Mouse (Mus musculus) kidney, adult 2 months (tissue): ENCODE measurements around the gene Proca1.

Experiments used
- CTCF ChIP-seq: fragments of 200-500 bp; conservative IDR thresholded peaks from 2 replicates; pipeline ENCODE4 v1.5.1; 2011; ENCODE audit warnings: low read depth, mild to moderate bottlenecking, control low read depth, low read length, moderate library complexity, mixed read lengths; ENCODE audit not compliant: insufficient read depth, insufficient read length
- POLR2A ChIP-seq: fragments of 200-500 bp; IDR thresholded peaks from one replicate; pipeline ENCODE4 v1.6.1; 2011; ENCODE audit warnings: low read depth, low read length, control low read depth

DNA sequence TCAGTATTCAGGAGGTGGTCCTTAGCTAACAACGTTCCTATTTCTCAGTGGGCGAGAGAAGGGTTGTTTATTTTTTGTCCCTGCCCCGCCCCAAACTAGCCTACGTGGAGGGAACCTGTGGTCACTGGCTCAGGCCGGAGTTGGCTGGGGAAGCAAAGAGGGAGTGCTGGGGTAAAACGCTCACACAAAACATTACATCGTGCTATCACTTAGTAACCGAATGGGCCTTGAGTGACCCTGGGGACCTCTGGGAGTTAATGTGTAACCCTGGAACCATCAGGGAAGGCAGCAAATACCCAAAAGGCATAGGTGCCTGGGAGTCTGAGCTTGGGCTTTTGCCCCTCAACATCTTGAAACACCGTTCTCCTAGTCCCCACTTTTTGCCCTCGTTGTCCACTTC, 15.8 kb upstream of the Proca1 start:
- no peak for TF ChIP-seq CTCF
- no peak for TF ChIP-seq POLR2A
